Mouse (Mus musculus) activated CD4-positive, CD25-positive, alpha-beta regulatory T cell, adult 4 months (primary cell): Measurements from ENCODE around the gene Sema6d. TPM values are rescaled to one million over a fixed set of nuclear protein-coding genes. Genes with fewer than 3 reads are reported as not detected.

Experiments
- ATAC-seq: one replicate; pipeline ENCODE4 v1.8.0; 2017
- polyA plus RNA-seq, 2 experiments: library from polyadenylated mRNA; unstranded; fragments of 100-300 nt; shearing (Covaris generic); gene quantifications; one replicate each; pipeline ENCODE4 v1.2.1; 2017

Gene Sema6d
- polyA plus RNA-seq, 2 experiments from 2014 or later, result 0.95 to 1.5 TPM

- ATAC-seq, result no peak
Observed at GRCm38 (mm10) chr2:124171718-124172117, 81.9 kb downstream of the Sema6d start.

GRCm38 (mm10) chr2:124176265-124176664 is 86.5 kb downstream of the Sema6d start:
- no peak for ATAC-seq

GRCm38 (mm10) chr2:124176711-124177169 is 87.0 kb downstream of the Sema6d start:
- ATAC-seq, result no peak

GRCm38 (mm10) chr2:124189271-124189670 is 99.5 kb downstream of the Sema6d start:
- no peak for ATAC-seq

GRCm38 (mm10) chr2:124194041-124194440 is 104.3 kb downstream of the Sema6d start:
- no peak for ATAC-seq

- ATAC-seq, result no peak
Observed at GRCm38 (mm10) chr2:124201493-124201892, 111.7 kb downstream of the Sema6d start.

GRCm38 (mm10) chr2:124202475-124202990 is 112.8 kb downstream of the Sema6d start:
- ATAC-seq, result no peak

- ATAC-seq, result no peak
Observed at GRCm38 (mm10) chr2:124205811-124206210, 116.0 kb downstream of the Sema6d start.

GRCm38 (mm10) chr2:124208251-124208650 is 118.5 kb downstream of the Sema6d start:
- ATAC-seq, result no peak

GRCm38 (mm10) chr2:124223559-124223958 is 133.8 kb downstream of the Sema6d start:
- no peak for ATAC-seq

- ATAC-seq, result no peak
Observed at GRCm38 (mm10) chr2:124224328-124224727, 134.6 kb downstream of the Sema6d start.

GRCm38 (mm10) chr2:124234636-124235221 is 145.0 kb downstream of the Sema6d start:
- ATAC-seq, result no peak

GRCm38 (mm10) chr2:124235237-124236055 is 145.7 kb downstream of the Sema6d start:
- ATAC-seq, result no peak

- no peak for ATAC-seq
Observed at GRCm38 (mm10) chr2:124236831-124237230, 147.1 kb downstream of the Sema6d start.

GRCm38 (mm10) chr2:124243608-124244007 is 153.8 kb downstream of the Sema6d start:
- no peak for ATAC-seq

GRCm38 (mm10) chr2:124244543-124245245 is 154.9 kb downstream of the Sema6d start:
- no peak for ATAC-seq

GRCm38 (mm10) chr2:124258108-124258507 is 168.3 kb downstream of the Sema6d start:
- no peak for ATAC-seq

- no peak for ATAC-seq
Observed at GRCm38 (mm10) chr2:124264309-124264708, 174.5 kb downstream of the Sema6d start.

- no peak for ATAC-seq
Observed at GRCm38 (mm10) chr2:124271156-124271555, 181.4 kb downstream of the Sema6d start.

- no peak for ATAC-seq
Observed at GRCm38 (mm10) chr2:124277492-124277891, 187.7 kb downstream of the Sema6d start.

- ATAC-seq, result no peak
Observed at GRCm38 (mm10) chr2:124285109-124285508, 195.3 kb downstream of the Sema6d start.

GRCm38 (mm10) chr2:124289356-124289755 is 199.6 kb downstream of the Sema6d start:
- ATAC-seq, result no peak

- no peak for ATAC-seq
Observed at GRCm38 (mm10) chr2:124291145-124291544, 201.4 kb downstream of the Sema6d start.
